Mouse (Mus musculus) adrenal gland, postnatal 10 days (tissue): ENCODE measurements around the gene Ntm. TPM values are rescaled to one million over a fixed set of nuclear protein-coding genes. Genes with fewer than 3 reads are reported as not detected.

Experiments
- DNase-seq: peaks from one replicate; pipeline ENCODE4 v3.0.0; 2021; ENCODE audit warnings: mixed read lengths
- total RNA-seq, 2 experiments: library from RNA; stranded (reverse); gene quantifications; 2 replicates each; pipeline ENCODE4 v1.2.3; 2021

Ntm gene
- total RNA-seq, 2 experiments from 2014 or later, result 1.5 to 1.7 TPM

- DNase-seq, result no peak
These were observed 838.5 kb downstream of the Ntm start for GRCm38 (mm10) chr9:29124455-29124854.

GRCm38 (mm10) chr9:29123828-29124227, 839.1 kb downstream of the Ntm start:
- no peak for DNase-seq

GRCm38 (mm10) chr9:29117561-29118112, 845.3 kb downstream of the Ntm start:
- no peak for DNase-seq

- DNase-seq, result no peak
These were observed 847.6 kb downstream of the Ntm start for GRCm38 (mm10) chr9:29115337-29115736.

GRCm38 (mm10) chr9:29106771-29107170, 856.2 kb downstream of the Ntm start:
- no peak for DNase-seq

- no peak for DNase-seq
These were observed 858.5 kb downstream of the Ntm start for GRCm38 (mm10) chr9:29104442-29104841.

- DNase-seq, result no peak
These were observed 858.9 kb downstream of the Ntm start for GRCm38 (mm10) chr9:29103993-29104392.

- DNase-seq, result no peak
These were observed 862.3 kb downstream of the Ntm start for GRCm38 (mm10) chr9:29100624-29101023.

GRCm38 (mm10) chr9:29092443-29092842, 870.5 kb downstream of the Ntm start:
- DNase-seq, result no peak

GRCm38 (mm10) chr9:29088657-29089056, 874.3 kb downstream of the Ntm start:
- peak; percentile 6 for DNase-seq

GRCm38 (mm10) chr9:29087656-29088055, 875.3 kb downstream of the Ntm start:
- no peak for DNase-seq

- DNase-seq, result no peak
These were observed 875.8 kb downstream of the Ntm start for GRCm38 (mm10) chr9:29087171-29087570.

GRCm38 (mm10) chr9:29075924-29076577, 886.9 kb downstream of the Ntm start:
- no peak for DNase-seq

- no peak for DNase-seq
These were observed 887.7 kb downstream of the Ntm start for GRCm38 (mm10) chr9:29075243-29075642.

- no peak for DNase-seq
These were observed 888.4 kb downstream of the Ntm start for GRCm38 (mm10) chr9:29074494-29074893.

GRCm38 (mm10) chr9:29071997-29072396, 890.9 kb downstream of the Ntm start:
- no peak for DNase-seq

- DNase-seq, result no peak
These were observed 895.4 kb downstream of the Ntm start for GRCm38 (mm10) chr9:29067572-29067971.

GRCm38 (mm10) chr9:29060293-29060692, 902.6 kb downstream of the Ntm start:
- no peak for DNase-seq

GRCm38 (mm10) chr9:29058811-29059210, 904.1 kb downstream of the Ntm start:
- no peak for DNase-seq

GRCm38 (mm10) chr9:29055637-29056036, 907.3 kb downstream of the Ntm start:
- DNase-seq, result no peak

- DNase-seq, result no peak
These were observed 926.5 kb downstream of the Ntm start for GRCm38 (mm10) chr9:29036466-29036865.

GRCm38 (mm10) chr9:29036058-29036457, 926.9 kb downstream of the Ntm start:
- DNase-seq, result no peak

- no peak for DNase-seq
These were observed 936.5 kb downstream of the Ntm start for GRCm38 (mm10) chr9:29026410-29026809.

GRCm38 (mm10) chr9:29025603-29026002, 937.3 kb downstream of the Ntm start:
- no peak for DNase-seq
